Mouse (Mus musculus) stomach, postnatal 0 days (tissue): ENCODE measurements around the gene Clba1.

Experiments used
- CTCF ChIP-seq: IDR thresholded peaks from 2 replicates; pipeline ENCODE4 v1.5.1; 2016; ENCODE audit warnings: antibody characterized with exemption, low read depth, mild to moderate bottlenecking, moderate library complexity
- EP300 ChIP-seq: optimal IDR thresholded peaks from 2 replicates; pipeline ENCODE3; 2016; ENCODE audit warnings: antibody characterized with exemption

DNA sequence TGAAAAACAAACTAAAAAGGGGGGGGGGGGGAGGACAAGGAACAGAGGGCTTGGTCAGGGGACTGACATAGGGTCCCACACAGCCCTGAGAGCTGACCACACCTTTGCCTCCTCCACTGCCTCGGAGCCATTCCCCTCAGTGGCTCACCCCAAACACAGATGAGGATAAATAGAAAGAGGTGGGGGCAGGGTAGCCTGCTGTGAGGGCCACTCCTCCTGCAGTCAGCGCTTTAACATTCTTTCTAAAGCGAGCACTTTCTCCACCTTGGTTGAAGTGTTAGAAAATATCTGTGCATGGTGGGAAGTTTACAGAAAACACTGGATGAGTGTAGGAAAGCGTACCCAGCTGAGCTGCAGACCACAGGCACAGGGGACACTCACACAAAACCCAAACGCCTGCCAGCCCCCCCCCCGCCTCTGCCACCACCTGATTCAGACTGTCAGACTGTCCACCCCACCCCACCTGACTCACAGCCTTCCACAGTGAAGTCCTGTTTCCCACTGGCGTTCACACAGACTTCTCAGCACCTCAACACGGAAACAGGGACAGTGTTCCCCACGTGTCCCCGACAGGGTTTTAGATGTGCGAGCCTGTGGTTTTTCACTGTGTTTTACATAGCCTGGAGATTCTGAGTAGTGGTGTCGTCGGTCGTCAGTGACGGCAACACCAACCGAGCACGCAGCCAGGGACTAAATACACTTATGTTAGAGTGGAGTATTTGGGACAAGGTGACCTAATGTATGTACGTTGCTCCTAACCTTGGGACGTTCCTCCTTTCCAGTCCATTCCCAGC lies 1.6 kb downstream of the Clba1 start:
- no peak for TF ChIP-seq CTCF
- TF ChIP-seq EP300: no peak
